Comparison of ENCODE assay signal across 8 mouse cellular contexts in genomic region chr11:101814375-101815102, GRCm38 (mm10). TPM values are rescaled to one million over a fixed set of nuclear protein-coding genes. Genes with fewer than 3 reads are reported as not detected.
DNase-seq lines count a peak whose midpoint lies in the region; ATAC-seq and TF ChIP-seq lines count a peak whose summit lies in the region.

No protein-coding gene starts in this region.

- no peaks in the 10 kb centered on the region for H3K79me2 ChIP-seq in heart, adult 2 months (replicated peaks; ENCODE audit: control insufficient read depth, insufficient read depth, low read length)

- ATAC-seq in embryonic facial prominence, embryonic 11.5 days (replicated peaks; ENCODE audit: insufficient number of reproducible peaks, low FRiP score, low TSS enrichment, low read depth) = peak; percentile 78
- peak; percentile 56; the same call in 1 of the 2 replicates for ATAC-seq in limb, embryonic 12.5 days (ENCODE audit: insufficient number of reproducible peaks, insufficient read depth, low FRiP score, low TSS enrichment, low read depth)
- peak; percentile 36; the same call in 1 of the 2 replicates for ATAC-seq in midbrain, embryonic 16.5 days

- no peaks in the 10 kb centered on the region for H3K27me3 ChIP-seq in embryonic facial prominence, embryonic 11.5 days (ENCODE audit: control insufficient read depth, insufficient read depth, low read length)
- no peaks in the 10 kb centered on the region; the same call in 1 of the 2 replicates for H3K27me3 ChIP-seq in heart, adult 2 months (ENCODE audit: control insufficient read depth, insufficient read depth, low read length)
- H3K27me3 ChIP-seq in limb, embryonic 12.5 days = peaks cover 27% of the 10 kb centered on the region
- peaks cover 6% of the 10 kb centered on the region; the same call in 1 of the 2 replicates for H3K27me3 ChIP-seq in midbrain, embryonic 16.5 days (ENCODE audit: control insufficient read depth, insufficient read depth, low read depth, low read length)
- H3K27me3 ChIP-seq in splenic B cell, adult 2 months (ENCODE audit: control insufficient read depth, insufficient read depth, low read length, poor library complexity, severe bottlenecking) = no peaks in the 10 kb centered on the region

- TF ChIP-seq CTCF in heart, adult 2 months (IDR thresholded peaks at IDR 0.05) = no peak; the same call in 1 of the 2 replicates

- H3K27ac ChIP-seq in embryonic facial prominence, embryonic 11.5 days (replicated peaks; ENCODE audit: low read depth, low read length) = peak overlapping the region; percentile 54
- H3K27ac ChIP-seq in heart, adult 2 months = no peak overlapping the region
- H3K27ac ChIP-seq in limb, embryonic 12.5 days = peak overlapping the region; percentile 53; the same call in 1 of the 2 replicates
- no peak overlapping the region for H3K27ac ChIP-seq in midbrain, embryonic 16.5 days (ENCODE audit: low read length)

- peak overlapping the region; percentile 36 for H3K4me2 ChIP-seq in embryonic facial prominence, embryonic 11.5 days (ENCODE audit: low read depth, low read length)
- H3K4me2 ChIP-seq in limb, embryonic 12.5 days = peak overlapping the region; percentile 50
- H3K4me2 ChIP-seq in midbrain, embryonic 16.5 days (ENCODE audit: low read length) = peak overlapping the region; percentile 40

- 5% methylated on average over 23 of the region's 23 CpGs for WGBS in embryonic facial prominence, embryonic 11.5 days
- WGBS in heart, adult 2 months = 26% methylated on average over 23 of the region's 23 CpGs
- WGBS in limb, embryonic 12.5 days = 15% methylated on average over 23 of the region's 23 CpGs
- 8% methylated on average over 23 of the region's 23 CpGs for WGBS in midbrain, embryonic 16.5 days

- intact Hi-C loops in heart, adult 2 months (cut with DNase I) = loop anchor here (1.0 to 5.0 kb wide), 2 partner anchors 51 to 153 kb away; partner anchors contain the start of gene Sost

- TF ChIP-seq POLR2A in heart, adult 2 months (IDR thresholded peaks at IDR 0.05; ENCODE audit: insufficient read depth, low read depth, low read length) = no peak

- peak; percentile 59 for DNase-seq in ovary, postnatal 10 days (ENCODE audit: low spot score)
- no peak for DNase-seq in ovary, adult 18-20 months (ENCODE audit: low spot score)
- peak; percentile 94 for DNase-seq in embryonic facial prominence, embryonic 11.5 days (ENCODE audit: low spot score)
- peak; percentile 78 to 88 for DNase-seq in heart, adult 2 months
- DNase-seq in kidney, adult 8-10 months = peak; percentile 44 to 75
- DNase-seq in splenic B cell, adult 2 months (ENCODE audit: low read depth, low spot score) = peak; percentile 70

- H3K9me3 ChIP-seq in embryonic facial prominence, embryonic 11.5 days (replicated peaks; ENCODE audit: control insufficient read depth, low read length) = no peaks in the 10 kb centered on the region
- H3K9me3 ChIP-seq in limb, embryonic 12.5 days = peaks cover 3% of the 10 kb centered on the region; the same call in 1 of the 2 replicates
- no peaks in the 10 kb centered on the region for H3K9me3 ChIP-seq in midbrain, embryonic 16.5 days (replicated peaks; ENCODE audit: control insufficient read depth, low read length, poor library complexity, severe bottlenecking)

- peaks cover 8% of the 10 kb centered on the region; the same call in 1 of the 2 replicates for H3K4me1 ChIP-seq in embryonic facial prominence, embryonic 11.5 days (ENCODE audit: control insufficient read depth, insufficient read depth, low read length)
- peaks cover 5% of the 10 kb centered on the region for H3K4me1 ChIP-seq in heart, adult 2 months (ENCODE audit: control insufficient read depth, insufficient read depth, low read length)
- peaks cover 30% of the 10 kb centered on the region for H3K4me1 ChIP-seq in limb, embryonic 12.5 days (replicated peaks)
- peaks cover 2% of the 10 kb centered on the region; the same call in 1 of the 2 replicates for H3K4me1 ChIP-seq in midbrain, embryonic 16.5 days (ENCODE audit: control insufficient read depth, insufficient read depth, low read length)

- no peak for TF ChIP-seq EP300 in heart, adult 2 months (IDR thresholded peaks at IDR 0.05; ENCODE audit: insufficient read depth, low read depth, low read length)

- peak overlapping the region; percentile 8; the same call in 1 of the 2 replicates for H3K4me3 ChIP-seq in embryonic facial prominence, embryonic 11.5 days (ENCODE audit: low read depth, low read length)
- no peak overlapping the region for H3K4me3 ChIP-seq in heart, adult 2 months
- H3K4me3 ChIP-seq in limb, embryonic 12.5 days (replicated peaks) = peak overlapping the region; percentile 21
- H3K4me3 ChIP-seq in midbrain, embryonic 16.5 days (ENCODE audit: low read depth, low read length) = no peak overlapping the region; the same call in 1 of the 2 replicates

- H3K36me3 ChIP-seq in embryonic facial prominence, embryonic 11.5 days (replicated peaks; ENCODE audit: control insufficient read depth, insufficient read depth, low read depth, low read length) = no peaks in the 10 kb centered on the region
- H3K36me3 ChIP-seq in heart, adult 2 months (ENCODE audit: control insufficient read depth, insufficient read depth, low read length) = no peaks in the 10 kb centered on the region
- no peaks in the 10 kb centered on the region for H3K36me3 ChIP-seq in limb, embryonic 12.5 days
- H3K36me3 ChIP-seq in midbrain, embryonic 16.5 days (ENCODE audit: control insufficient read depth, insufficient read depth, low read length) = no peaks in the 10 kb centered on the region
- no peaks in the 10 kb centered on the region for H3K36me3 ChIP-seq in splenic B cell, adult 2 months (ENCODE audit: control insufficient read depth, insufficient read depth, low read length, poor library complexity, severe bottlenecking)

- peak overlapping the region; percentile 50 for H3K9ac ChIP-seq in embryonic facial prominence, embryonic 11.5 days (replicated peaks; ENCODE audit: low read length)
- peak overlapping the region; percentile 53 for H3K9ac ChIP-seq in heart, adult 2 months (ENCODE audit: low read depth, low read length)
- peak overlapping the region; percentile 27; the same call in 1 of the 2 replicates for H3K9ac ChIP-seq in limb, embryonic 12.5 days (replicated peaks)
- no peak overlapping the region for H3K9ac ChIP-seq in midbrain, embryonic 16.5 days (ENCODE audit: low read depth, low read length)

RNA-seq across cellular contexts. Expression of gene Etv4, which starts 29.4 kb away (rescaled TPM):
- 14.5 and 15.1 TPM in 2 replicates for polyA plus RNA-seq in embryonic facial prominence, embryonic 11.5 days (2014; fragmentation: Nextera tagmentation; extraction: Ambion mirVana)
- total RNA-seq in heart, adult 2 months (2021) = not detected
- 0.59 and 0.61 TPM in 2 replicates for polyA plus RNA-seq in heart, adult 2 months (2012; rRNA removed)
- 22.9 and 26.2 TPM in 2 replicates for polyA plus RNA-seq in limb, embryonic 12.5 days (2016; fragmentation: Nextera tagmentation; extraction: Ambion mirVana)
- 7.5 and 9.8 TPM in 2 replicates for polyA plus RNA-seq in midbrain, embryonic 16.5 days (2015; fragmentation: Nextera tagmentation; extraction: Ambion mirVana)

Comparison
In these comparisons a context has a peak if more than half of its experiments do, and no peak if none do; other contexts are left out.
1. H3K27ac ChIP-seq: peak in embryonic facial prominence, embryonic 11.5 days (single experiment) and limb, embryonic 12.5 days (single experiment); none in heart, adult 2 months (single experiment) and midbrain, embryonic 16.5 days (single experiment).
2. H3K4me3 ChIP-seq: peak in embryonic facial prominence, embryonic 11.5 days (single experiment) and limb, embryonic 12.5 days (single experiment); none in heart, adult 2 months (single experiment) and midbrain, embryonic 16.5 days (single experiment).
3. Peak in every context shown above with its lines, with median percentiles within 50 percentile points of each other: ATAC-seq and H3K4me2 ChIP-seq.